Mouse (Mus musculus) neural tube, embryonic 11.5 days (tissue): Measurements from ENCODE around the gene Uvrag. TPM values are rescaled to one million over a fixed set of nuclear protein-coding genes. Genes with fewer than 3 reads are reported as not detected.

ENCODE experiments used
- ATAC-seq: fragments of 200-750 bp; cut with Nextera tagmentation; 2 replicates; pipeline ENCODE4 v1.8.0; 2017; ENCODE audit warnings: moderate number of reproducible peaks, mild to moderate bottlenecking, moderate TSS enrichment, moderate library complexity; ENCODE audit not compliant: insufficient read depth, low FRiP score, low TSS enrichment
- DNase-seq: peaks from one replicate; pipeline ENCODE4 v3.0.0-alpha.2; 2015; ENCODE audit warnings: low spot score
- H3K27ac ChIP-seq: fragments of 300-500 bp; sonication (generic); 2 replicates; pipeline ENCODE4 v1.5.1; 2014; ENCODE audit warnings: low read depth, mild to moderate bottlenecking, low read length
- H3K27me3 ChIP-seq: fragments of 300-500 bp; sonication (generic); 2 replicates; pipeline ENCODE4 v1.6.1; 2014; ENCODE audit warnings: mild to moderate bottlenecking, low read length, mixed read lengths; ENCODE audit not compliant: control insufficient read depth, insufficient read depth
- H3K36me3 ChIP-seq: fragments of 300-500 bp; sonication (generic); 2 replicates; pipeline ENCODE4 v1.6.1; 2014; ENCODE audit warnings: mild to moderate bottlenecking, low read length, moderate library complexity, mixed read lengths; ENCODE audit not compliant: control insufficient read depth, insufficient read depth
- H3K4me1 ChIP-seq: fragments of 300-500 bp; sonication (generic); 2 replicates; pipeline ENCODE4 v1.6.1; 2014; ENCODE audit warnings: low read length, mixed read lengths; ENCODE audit not compliant: control insufficient read depth, insufficient read depth
- H3K4me2 ChIP-seq: fragments of 300-500 bp; sonication (generic); 2 replicates; pipeline ENCODE4 v1.6.1; 2014; ENCODE audit warnings: low read depth, mild to moderate bottlenecking, moderate library complexity
- H3K4me3 ChIP-seq: fragments of 300-500 bp; sonication (generic); 2 replicates; pipeline ENCODE4 v1.5.1; 2014; ENCODE audit warnings: low read depth, low read length
- H3K9ac ChIP-seq: fragments of 300-500 bp; sonication (generic); 2 replicates; pipeline ENCODE4 v1.6.1; 2014; ENCODE audit warnings: mild to moderate bottlenecking, low read length
- H3K9me3 ChIP-seq: fragments of 300-500 bp; sonication (generic); 2 replicates; pipeline ENCODE4 v1.6.1; 2016; ENCODE audit warnings: low read length; ENCODE audit not compliant: control insufficient read depth
- WGBS: fragments of 180-500 bp; shearing (Covaris S2); extraction: QIAGEN DNeasy Blood & Tissue Kit; methylation state at CpG from one replicate; pipeline ENCODE4 v1.1.7; 2014; 5-methylcytosine and 5-hydroxymethylcytosine counted together
- polyA plus RNA-seq: library from polyadenylated mRNA; unstranded; fragments of >200 nt; fragmentation: Nextera tagmentation; extraction: Ambion mirVana; gene quantifications from 2 replicates; pipeline ENCODE4 v1.2.1, GENCODE M21; 2014

The Uvrag gene
- polyA plus RNA-seq, 1 experiment from 2014 or later: 12.0 TPM

GRCm38 (mm10) chr7:98991204-98991761, 149.7 kb downstream of the Uvrag start:
- no peak overlapping the region for H3K9ac ChIP-seq
- no peak for DNase-seq
- no peak overlapping the region for H3K4me3 ChIP-seq
- H3K27me3 ChIP-seq: no peaks in the 10 kb centered on the region
- H3K27ac ChIP-seq: no peak overlapping the region
- H3K4me2 ChIP-seq: no peak overlapping the region
- no peak for ATAC-seq
- H3K4me1 ChIP-seq: no peaks in the 10 kb centered on the region
- 92% methylated on average over 2 of the region's 2 CpGs for WGBS
- H3K9me3 ChIP-seq: no peaks in the 10 kb centered on the region
- H3K36me3 ChIP-seq: no peaks in the 10 kb centered on the region

- no peaks in the 10 kb centered on the region for H3K9me3 ChIP-seq
- H3K9ac ChIP-seq: no peak overlapping the region
- no peak overlapping the region for H3K4me3 ChIP-seq
- WGBS: 86% methylated on average over 1 of the region's 1 CpGs
- H3K27ac ChIP-seq: no peak overlapping the region
- DNase-seq (no peak), ATAC-seq (no peak)
- H3K36me3 ChIP-seq: no peaks in the 10 kb centered on the region
- no peaks in the 10 kb centered on the region for H3K4me1 ChIP-seq
- no peak overlapping the region for H3K4me2 ChIP-seq
- no peaks in the 10 kb centered on the region for H3K27me3 ChIP-seq
Observed at GRCm38 (mm10) chr7:98990510-98990909, 150.4 kb downstream of the Uvrag start.

DNA sequence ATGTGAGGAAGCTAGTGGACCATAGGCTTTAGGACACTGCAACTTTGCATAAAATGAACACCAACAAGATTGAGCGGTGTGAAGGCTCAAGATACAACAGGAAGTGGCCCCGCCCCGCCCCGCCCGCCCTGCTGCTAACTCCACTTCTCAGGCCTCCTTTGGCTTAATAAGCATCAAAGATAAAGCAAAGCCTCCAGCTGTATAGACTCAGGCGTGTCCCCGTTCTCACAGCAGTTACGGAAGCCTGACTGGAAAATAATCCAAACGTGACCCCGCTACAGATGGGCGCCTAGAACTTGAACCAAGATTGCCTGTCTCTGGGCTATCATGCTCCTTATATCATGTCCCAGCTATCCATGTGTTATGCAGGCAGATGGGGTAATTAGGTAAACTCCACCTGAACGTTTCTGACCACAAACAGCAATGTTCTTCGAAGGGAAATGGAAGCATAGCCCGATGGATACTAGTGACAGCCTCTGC, 153.9 kb downstream of the Uvrag start:
- Histone ChIP-seq H3K36me3 (no peaks in the 10 kb centered on the region), H3K4me2 (no peak overlapping the region), H3K9me3 (no peaks in the 10 kb centered on the region), H3K27me3 (no peaks in the 10 kb centered on the region), H3K4me1 (0 out of 2 replicates have a peak, but pooled peaks cover 2% of the 10 kb centered on the region), H3K27ac (no peak overlapping the region), H3K9ac (no peak overlapping the region), H3K4me3 (no peak overlapping the region)
- WGBS: 92% methylated on average over 14 of the region's 14 CpGs
- DNase-seq: no peak
- ATAC-seq: no peak

DNA sequence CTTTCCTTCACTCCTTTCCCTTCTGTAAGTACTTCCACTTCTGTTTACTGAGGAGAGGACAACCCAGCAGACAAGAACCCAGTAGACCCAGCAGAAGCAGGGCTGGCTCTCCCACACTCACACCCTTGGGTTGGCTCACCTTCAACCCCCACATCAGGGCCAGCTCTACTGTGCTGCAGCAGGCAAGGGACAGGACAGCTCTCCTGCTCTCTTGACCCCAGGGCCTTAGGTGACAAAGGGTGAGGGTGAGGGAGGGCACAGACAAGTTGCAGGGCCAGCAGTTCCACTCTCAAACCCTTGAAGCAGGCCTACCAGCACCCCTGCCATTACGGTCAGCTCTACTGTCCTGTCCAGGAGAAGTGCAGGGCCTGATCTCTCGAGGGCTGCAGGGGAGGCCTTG, 155.0 kb downstream of the Uvrag start:
- DNase-seq: no peak
- WGBS: 80% methylated on average over 2 of the region's 2 CpGs
- Histone ChIP-seq H3K36me3 (no peaks in the 10 kb centered on the region), H3K9ac (no peak overlapping the region), H3K9me3 (no peaks in the 10 kb centered on the region), H3K4me2 (no peak overlapping the region), H3K4me1 (0 out of 2 replicates have a peak, but pooled peaks cover 2% of the 10 kb centered on the region), H3K27me3 (no peaks in the 10 kb centered on the region), H3K27ac (no peak overlapping the region), H3K4me3 (no peak overlapping the region)
- ATAC-seq: no peak

- 86% methylated on average over 6 of the region's 6 CpGs for WGBS
- Histone ChIP-seq H3K4me2 (no peak overlapping the region), H3K4me3 (no peak overlapping the region), H3K27ac (no peak overlapping the region), H3K9ac (no peak overlapping the region), H3K36me3 (no peaks in the 10 kb centered on the region), H3K27me3 (no peaks in the 10 kb centered on the region), H3K9me3 (no peaks in the 10 kb centered on the region), H3K4me1 (0 out of 2 replicates have a peak, but pooled peaks cover 2% of the 10 kb centered on the region)
- no peak for DNase-seq
- no peak for ATAC-seq
Observed at GRCm38 (mm10) chr7:98985489-98985888, 155.5 kb downstream of the Uvrag start.

- Histone ChIP-seq H3K9ac (no peak overlapping the region), H3K36me3 (no peaks in the 10 kb centered on the region), H3K27ac (no peak overlapping the region), H3K9me3 (no peaks in the 10 kb centered on the region), H3K4me2 (no peak overlapping the region), H3K27me3 (no peaks in the 10 kb centered on the region), H3K4me3 (no peak overlapping the region), H3K4me1 (0 out of 2 replicates have a peak, but pooled peaks cover 2% of the 10 kb centered on the region)
- no peak for DNase-seq
- ATAC-seq: no peak
- WGBS: 67% methylated on average over 7 of the region's 7 CpGs
Observed at GRCm38 (mm10) chr7:98984319-98984718, 156.6 kb downstream of the Uvrag start.

DNA sequence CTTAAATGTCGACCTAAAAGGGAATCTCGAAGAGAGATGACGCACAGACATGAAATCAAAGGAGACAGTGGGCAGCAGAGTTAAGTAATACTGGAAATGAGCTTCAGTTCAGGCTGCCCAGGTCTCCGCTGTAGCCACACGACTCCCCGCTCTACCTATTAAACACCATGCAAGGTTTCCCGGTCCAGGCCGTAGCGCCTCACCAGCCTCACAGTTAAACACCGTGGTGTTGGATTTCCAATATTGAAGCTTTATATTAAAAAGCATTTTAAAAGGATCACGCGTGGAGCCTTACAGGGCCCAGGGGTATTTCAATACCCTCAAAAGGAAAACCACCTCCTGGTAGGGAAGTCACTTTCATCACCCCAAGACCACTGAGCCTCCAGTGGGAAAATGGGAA, 157.9 kb downstream of the Uvrag start:
- no peak overlapping the region for H3K4me3 ChIP-seq
- no peak overlapping the region for H3K4me2 ChIP-seq
- H3K9ac ChIP-seq: no peak overlapping the region
- ATAC-seq: no peak
- WGBS: 79% methylated on average over 12 of the region's 12 CpGs
- no peaks in the 10 kb centered on the region for H3K9me3 ChIP-seq
- H3K27ac ChIP-seq: no peak overlapping the region
- H3K27me3 ChIP-seq: no peaks in the 10 kb centered on the region
- H3K4me1 ChIP-seq: 0 out of 2 replicates have a peak, but pooled peaks cover 2% of the 10 kb centered on the region
- DNase-seq: no peak
- no peaks in the 10 kb centered on the region for H3K36me3 ChIP-seq

GRCm38 (mm10) chr7:98981423-98981822, 159.5 kb downstream of the Uvrag start:
- DNase-seq: no peak
- 89% methylated on average over 6 of the region's 6 CpGs for WGBS
- no peaks in the 10 kb centered on the region for H3K36me3 ChIP-seq
- 0 out of 2 replicates have a peak, but pooled peaks cover 2% of the 10 kb centered on the region for H3K4me1 ChIP-seq
- no peak overlapping the region for H3K27ac ChIP-seq
- H3K4me2 ChIP-seq: no peak overlapping the region
- no peaks in the 10 kb centered on the region for H3K27me3 ChIP-seq
- H3K4me3 ChIP-seq: no peak overlapping the region
- H3K9me3 ChIP-seq: no peaks in the 10 kb centered on the region
- H3K9ac ChIP-seq: no peak overlapping the region
- no peak for ATAC-seq

DNA sequence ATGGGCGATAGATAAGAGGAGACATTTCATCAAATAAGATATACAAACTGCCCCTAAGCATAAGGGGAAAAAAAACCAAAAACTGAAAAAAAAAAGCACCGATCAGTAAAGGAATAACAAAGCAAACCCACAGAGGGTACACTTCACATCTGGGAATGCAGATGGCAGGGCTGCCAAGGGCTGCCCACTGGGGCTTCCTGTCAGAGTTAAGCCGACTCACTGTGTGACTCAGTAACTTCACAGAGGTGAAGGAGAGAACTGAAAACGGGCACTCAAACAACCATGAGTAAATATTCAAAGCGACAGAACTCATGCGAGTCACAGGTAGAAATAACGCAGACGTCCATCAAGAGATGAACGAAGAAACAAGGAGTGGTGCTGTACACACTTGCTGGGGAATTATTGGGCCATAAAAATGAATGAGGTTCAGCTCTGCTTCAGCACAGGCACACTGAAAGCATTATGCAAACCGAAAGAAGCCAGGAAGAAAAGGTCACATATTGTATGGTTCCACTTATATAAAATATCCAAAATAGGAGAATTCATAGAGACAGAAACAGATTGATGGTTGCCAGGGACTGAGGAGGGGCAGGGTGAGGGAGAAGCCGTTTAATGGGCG, 164.0 kb downstream of the Uvrag start:
- Histone ChIP-seq H3K4me3 (no peak overlapping the region), H3K9me3 (no peaks in the 10 kb centered on the region), H3K27ac (no peak overlapping the region), H3K4me1 (no peaks in the 10 kb centered on the region), H3K4me2 (no peak overlapping the region), H3K27me3 (no peaks in the 10 kb centered on the region), H3K9ac (no peak overlapping the region), H3K36me3 (no peaks in the 10 kb centered on the region)
- no peak for DNase-seq
- WGBS: 83% methylated on average over 12 of the region's 12 CpGs
- ATAC-seq: no peak
